Mouse (Mus musculus): ENCODE measurements around the gene Hes1. TPM values are rescaled to one million over a fixed set of nuclear protein-coding genes. Genes with fewer than 3 reads are reported as not detected.

Hes1 gene
- polyA plus RNA-seq, 1 experiment from 2014 or later, result 13.6 TPM

DNA sequence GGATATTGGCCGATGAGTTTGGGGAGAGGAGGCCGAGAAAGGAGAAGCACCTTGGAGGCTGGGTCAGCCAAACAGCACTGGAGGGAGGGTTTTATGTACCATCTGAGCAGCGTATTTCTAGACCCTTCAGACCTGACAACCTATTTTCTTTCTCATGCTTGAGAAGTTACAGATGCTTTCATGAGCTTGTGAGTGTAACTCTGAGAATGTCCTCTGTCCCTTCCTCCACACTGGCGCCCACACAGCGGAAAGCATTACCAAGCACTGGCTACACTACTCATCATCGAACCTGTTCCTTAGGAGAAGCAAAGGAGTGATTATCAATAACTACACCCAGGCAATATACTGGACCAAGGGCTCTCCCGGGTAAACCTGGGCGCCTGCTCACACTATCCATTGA lies 18.8 kb downstream of the Hes1 start:
- H3K27ac ChIP-seq (replicated peaks), result no peak overlapping the region
- H3K4me1 ChIP-seq, result no peaks in the 10 kb centered on the region; the same call in 1 of the 2 replicates
- H3K9ac ChIP-seq (replicated peaks), result no peak overlapping the region
- H3K4me3 ChIP-seq (replicated peaks), result no peak overlapping the region
- 0 out of 2 replicates have a peak, but pooled peaks cover 3% of the 10 kb centered on the region for H3K27me3 ChIP-seq (replicated peaks)
- no peaks in the 10 kb centered on the region for H3K36me3 ChIP-seq
- no peaks in the 10 kb centered on the region for H3K9me3 ChIP-seq (replicated peaks)
- 93% methylated on average over 8 of the region's 8 CpGs for WGBS
- H3K4me2 ChIP-seq, result no peak overlapping the region
- ATAC-seq (ENCODE audit: low FRiP score), result no peak

DNA sequence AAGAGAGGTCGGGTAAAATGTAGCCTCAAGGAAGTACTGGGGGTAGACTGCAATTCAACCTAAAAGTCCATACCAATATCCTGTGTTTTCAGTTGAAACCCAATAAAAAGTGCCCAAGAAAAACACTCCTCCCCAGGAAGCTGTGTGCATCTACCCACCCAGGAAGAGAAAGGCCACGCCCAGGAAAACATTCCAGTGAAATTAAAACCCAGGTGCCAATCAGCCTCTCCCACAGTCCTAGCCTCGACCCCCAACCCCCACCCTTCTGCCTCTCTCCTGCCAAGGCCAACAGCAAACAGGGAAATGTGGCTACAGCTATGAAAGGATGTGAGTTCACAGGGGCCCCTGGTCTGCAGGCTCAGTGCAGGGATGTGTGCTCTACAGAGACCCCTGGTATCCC lies 19.4 kb downstream of the Hes1 start:
- no peaks in the 10 kb centered on the region for H3K36me3 ChIP-seq
- H3K4me3 ChIP-seq (replicated peaks), result no peak overlapping the region
- no peak overlapping the region for H3K9ac ChIP-seq (replicated peaks)
- no peak overlapping the region for H3K4me2 ChIP-seq
- no peaks in the 10 kb centered on the region for H3K9me3 ChIP-seq (replicated peaks)
- H3K27ac ChIP-seq (replicated peaks), result no peak overlapping the region
- no peak for ATAC-seq (ENCODE audit: low FRiP score)
- 0 out of 2 replicates have a peak, but pooled peaks cover 3% of the 10 kb centered on the region for H3K27me3 ChIP-seq (replicated peaks)
- WGBS, result 73% methylated on average over 3 of the region's 3 CpGs
- H3K4me1 ChIP-seq, result no peaks in the 10 kb centered on the region; the same call in 1 of the 2 replicates

DNA sequence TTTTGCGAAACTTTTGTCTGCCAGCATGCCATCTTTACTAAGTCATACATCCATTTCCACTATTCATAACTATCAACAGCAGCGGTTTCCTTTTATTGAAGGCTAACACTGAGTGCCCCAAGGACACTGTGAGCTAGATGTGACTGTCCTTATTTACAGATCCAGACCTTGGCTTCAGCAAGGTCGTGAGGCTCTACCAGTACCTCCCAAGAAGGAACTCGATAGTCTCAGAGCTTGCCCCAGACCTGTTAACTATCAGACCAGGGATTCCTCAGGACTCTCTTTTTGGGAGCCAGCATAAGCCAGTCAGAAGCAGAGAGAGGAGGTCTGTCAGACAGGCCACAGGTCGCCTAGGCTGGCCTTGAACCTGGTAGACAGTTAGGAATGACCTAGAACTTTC lies 24.5 kb downstream of the Hes1 start:
- no peak for ATAC-seq (ENCODE audit: low FRiP score)
- WGBS, result 95% methylated on average over 5 of the region's 5 CpGs
- H3K27ac ChIP-seq (replicated peaks), result no peak overlapping the region
- no peaks in the 10 kb centered on the region for H3K9me3 ChIP-seq (replicated peaks)
- H3K4me3 ChIP-seq (replicated peaks), result no peak overlapping the region
- H3K27me3 ChIP-seq (replicated peaks), result no peaks in the 10 kb centered on the region
- H3K36me3 ChIP-seq, result no peaks in the 10 kb centered on the region
- H3K4me1 ChIP-seq, result no peaks in the 10 kb centered on the region; the same call in 1 of the 2 replicates
- no peak overlapping the region for H3K4me2 ChIP-seq
- no peak overlapping the region for H3K9ac ChIP-seq (replicated peaks)

DNA sequence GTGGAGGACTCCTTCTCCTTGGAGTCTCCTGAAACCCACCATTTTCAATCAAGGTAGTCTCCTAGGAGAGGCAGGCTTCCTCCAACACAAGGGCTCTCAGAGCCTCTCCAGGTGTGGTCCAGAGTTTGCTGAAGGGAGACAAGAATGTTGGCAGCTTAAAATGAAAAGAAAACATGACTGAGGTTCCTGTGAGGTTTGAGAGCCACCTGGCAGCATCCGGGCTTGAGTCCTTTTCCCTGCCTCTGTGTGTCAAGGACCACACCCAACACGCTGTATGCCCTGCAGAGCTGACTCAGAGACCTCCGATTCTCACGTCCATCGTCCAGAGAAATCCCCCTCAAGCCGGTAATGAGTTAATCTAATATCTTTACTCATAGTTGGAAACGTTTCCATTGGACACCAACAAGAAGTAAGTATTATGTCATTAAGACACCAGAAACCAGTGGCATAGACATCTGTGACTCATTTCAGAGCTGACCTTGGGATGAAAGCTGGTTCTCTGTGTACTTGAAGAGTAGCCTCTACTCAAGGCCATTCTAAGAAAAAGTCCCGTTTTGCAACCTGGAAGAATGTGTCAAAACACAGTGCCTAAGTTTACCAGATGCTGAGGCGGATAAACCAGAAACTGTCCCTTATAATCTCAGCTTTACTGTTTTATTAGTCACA lies 26.1 kb downstream of the Hes1 start:
- Histone ChIP-seq H3K27me3 (replicated peaks) (no peaks in the 10 kb centered on the region), H3K9ac (replicated peaks) (no peak overlapping the region), H3K4me1 (no peaks in the 10 kb centered on the region; the same call in 1 of the 2 replicates), H3K36me3 (no peaks in the 10 kb centered on the region), H3K4me2 (no peak overlapping the region), H3K4me3 (replicated peaks) (no peak overlapping the region), H3K9me3 (replicated peaks) (no peaks in the 10 kb centered on the region), H3K27ac (replicated peaks) (no peak overlapping the region)
- 94% methylated on average over 9 of the region's 9 CpGs for WGBS
- ATAC-seq (ENCODE audit: low FRiP score), result no peak

DNA sequence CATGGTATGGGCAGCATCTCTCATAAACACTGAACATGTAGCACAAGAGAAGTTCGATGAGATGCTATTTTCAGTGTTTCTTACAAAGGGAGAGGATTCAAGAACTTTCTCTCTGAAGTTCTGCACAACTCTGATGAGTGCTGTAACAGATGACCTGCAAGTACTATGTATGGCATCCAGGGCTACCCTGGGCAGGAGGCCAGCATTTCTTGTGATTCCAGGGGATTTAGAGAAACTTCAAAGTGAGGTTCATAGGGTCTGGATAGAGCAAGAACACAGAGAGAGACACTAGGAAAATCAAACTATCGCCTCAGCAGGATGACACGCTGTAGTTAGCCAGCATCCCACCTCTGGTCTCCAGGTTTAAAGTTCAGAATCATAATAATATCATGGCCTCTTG lies 31.9 kb downstream of the Hes1 start:
- H3K4me2 ChIP-seq, result no peak overlapping the region
- no peaks in the 10 kb centered on the region for H3K36me3 ChIP-seq
- ATAC-seq (ENCODE audit: low FRiP score), result no peak
- H3K4me3 ChIP-seq (replicated peaks), result no peak overlapping the region
- no peak overlapping the region for H3K27ac ChIP-seq (replicated peaks)
- 82% methylated on average over 3 of the region's 3 CpGs for WGBS
- H3K9ac ChIP-seq (replicated peaks), result no peak overlapping the region
- H3K4me1 ChIP-seq, result 0 out of 2 replicates have a peak, but pooled peaks cover 3% of the 10 kb centered on the region
- H3K9me3 ChIP-seq (replicated peaks), result no peaks in the 10 kb centered on the region
- 0 out of 2 replicates have a peak, but pooled peaks cover 2% of the 10 kb centered on the region for H3K27me3 ChIP-seq (replicated peaks)

DNA sequence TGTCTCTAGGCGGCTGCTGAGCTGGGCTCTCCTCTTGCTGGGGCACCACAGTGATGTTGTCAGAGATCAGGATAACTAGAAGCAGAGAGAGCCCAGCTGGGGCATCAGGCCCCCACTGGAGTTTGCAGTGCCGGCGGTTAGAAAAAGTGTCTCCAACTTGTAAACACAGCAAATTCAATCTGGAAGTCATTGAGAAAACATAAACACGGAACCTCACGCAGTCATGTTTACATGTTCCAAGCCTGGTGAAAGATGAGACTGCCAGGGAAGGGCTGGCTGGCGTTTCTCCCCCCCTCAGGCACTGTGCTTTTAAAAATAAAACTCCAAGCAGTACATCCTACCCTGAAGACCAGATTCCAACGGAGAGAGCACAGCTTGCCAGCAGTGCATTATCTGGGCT lies 32.3 kb downstream of the Hes1 start:
- no peaks in the 10 kb centered on the region for H3K36me3 ChIP-seq
- H3K9me3 ChIP-seq (replicated peaks), result no peaks in the 10 kb centered on the region
- 54% methylated on average over 7 of the region's 7 CpGs for WGBS
- H3K4me1 ChIP-seq, result 0 out of 2 replicates have a peak, but pooled peaks cover 3% of the 10 kb centered on the region
- H3K27me3 ChIP-seq (replicated peaks), result 0 out of 2 replicates have a peak, but pooled peaks cover 2% of the 10 kb centered on the region
- H3K4me3 ChIP-seq (replicated peaks), result no peak overlapping the region
- H3K4me2 ChIP-seq, result no peak overlapping the region
- no peak for ATAC-seq (ENCODE audit: low FRiP score)
- no peak overlapping the region for H3K27ac ChIP-seq (replicated peaks)
- H3K9ac ChIP-seq (replicated peaks), result no peak overlapping the region

DNA sequence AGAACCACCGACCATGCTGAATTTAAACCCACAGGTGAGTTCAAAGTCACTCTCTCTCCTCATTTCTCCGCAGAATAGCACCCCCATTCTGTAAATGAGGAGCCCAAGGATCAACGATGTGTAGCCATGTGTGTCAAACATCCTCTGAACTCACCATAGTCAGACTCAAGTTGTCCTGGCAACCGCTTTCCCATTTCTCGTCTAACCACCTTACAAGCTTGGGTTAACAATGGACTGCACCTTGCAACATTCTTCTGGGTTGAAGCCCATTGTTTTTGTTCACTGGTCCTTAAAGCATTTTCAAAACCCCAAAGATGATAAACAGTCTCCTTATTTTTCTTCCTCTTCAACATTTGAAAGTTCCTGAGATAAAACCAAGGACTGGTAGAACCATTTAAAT lies 34.9 kb downstream of the Hes1 start:
- WGBS, result 65% methylated on average over 5 of the region's 5 CpGs
- Histone ChIP-seq H3K4me2 (no peak overlapping the region), H3K27ac (replicated peaks) (no peak overlapping the region), H3K27me3 (replicated peaks) (0 out of 2 replicates have a peak, but pooled peaks cover 2% of the 10 kb centered on the region), H3K36me3 (no peaks in the 10 kb centered on the region), H3K9ac (replicated peaks) (no peak overlapping the region), H3K9me3 (replicated peaks) (no peaks in the 10 kb centered on the region), H3K4me3 (replicated peaks) (no peak overlapping the region), H3K4me1 (peaks cover 21% of the 10 kb centered on the region)
- no peak for ATAC-seq (ENCODE audit: low FRiP score)

DNA sequence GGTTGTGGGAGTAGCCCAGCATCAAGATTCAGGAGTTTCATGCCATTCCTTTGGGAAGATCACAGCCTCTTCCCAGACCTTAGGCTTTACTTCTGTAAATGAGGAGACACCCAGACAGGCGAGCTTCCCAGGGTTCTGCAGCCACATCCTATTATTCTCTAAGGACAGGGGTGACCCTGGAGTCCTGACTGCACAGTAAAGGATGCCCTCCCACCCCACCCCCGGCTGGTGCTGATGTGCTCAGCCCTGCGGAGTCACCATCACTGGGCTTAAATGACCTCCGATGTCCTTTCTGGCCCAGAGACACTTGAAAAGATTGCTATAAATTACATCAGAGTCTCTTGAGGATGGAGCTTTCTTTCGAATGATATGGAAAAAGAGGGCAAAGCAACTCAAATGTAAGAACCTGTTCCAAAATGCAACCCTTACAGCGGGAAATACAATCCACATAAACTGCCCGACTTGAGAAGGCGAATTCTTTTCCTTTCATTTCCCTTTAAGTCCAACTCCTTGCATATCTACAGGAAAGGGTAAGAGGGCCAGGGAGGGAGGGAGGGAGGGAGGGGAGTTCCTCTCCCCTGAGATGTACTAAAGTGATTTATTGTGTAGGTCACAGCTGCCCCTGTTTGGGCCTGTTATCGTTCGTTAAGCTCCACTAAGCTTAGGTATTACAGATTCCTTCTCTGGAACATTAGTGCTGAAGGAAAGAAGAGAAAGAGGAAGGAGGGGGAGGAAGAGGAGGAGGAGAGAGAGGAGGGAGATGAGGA lies 38.1 kb downstream of the Hes1 start:
- no peaks in the 10 kb centered on the region for H3K36me3 ChIP-seq
- H3K4me3 ChIP-seq (replicated peaks), result no peak overlapping the region
- WGBS, result 13% methylated on average over 10 of the region's 10 CpGs
- peaks cover 19% of the 10 kb centered on the region for H3K4me1 ChIP-seq
- H3K9me3 ChIP-seq (replicated peaks), result no peaks in the 10 kb centered on the region
- no peak overlapping the region for H3K9ac ChIP-seq (replicated peaks)
- no peak overlapping the region for H3K27ac ChIP-seq (replicated peaks)
- H3K27me3 ChIP-seq (replicated peaks), result peaks cover 2% of the 10 kb centered on the region; the same call in 1 of the 2 replicates
- H3K4me2 ChIP-seq, result no peak overlapping the region
- no peak for ATAC-seq (ENCODE audit: low FRiP score)

DNA sequence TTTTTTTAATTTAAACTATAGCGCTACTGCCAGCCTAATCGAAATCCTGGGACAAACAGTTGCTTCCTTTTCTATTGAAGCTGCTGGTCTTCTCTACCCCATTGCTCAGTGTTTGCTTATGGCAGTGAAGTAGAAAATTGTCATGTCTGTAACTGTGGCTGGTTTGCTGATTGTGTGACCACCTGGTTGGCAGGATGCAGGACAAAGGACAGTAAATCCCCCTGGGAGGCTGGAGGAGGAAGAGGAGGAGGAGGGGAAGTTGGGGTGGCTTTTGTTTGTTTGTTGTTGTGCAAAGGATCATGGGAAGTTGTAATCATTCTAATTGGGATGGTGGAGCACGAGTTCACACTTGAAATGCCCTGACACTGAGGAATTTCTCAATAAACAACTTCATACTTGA lies 38.8 kb downstream of the Hes1 start:
- ATAC-seq (ENCODE audit: low FRiP score), result no peak
- no peaks in the 10 kb centered on the region for H3K9me3 ChIP-seq (replicated peaks)
- H3K36me3 ChIP-seq, result no peaks in the 10 kb centered on the region
- WGBS, result 0% methylated on average over 3 of the region's 3 CpGs
- no peak overlapping the region for H3K4me2 ChIP-seq
- H3K27me3 ChIP-seq (replicated peaks), result peaks cover 2% of the 10 kb centered on the region; the same call in 1 of the 2 replicates
- H3K9ac ChIP-seq (replicated peaks), result no peak overlapping the region
- H3K27ac ChIP-seq (replicated peaks), result no peak overlapping the region
- H3K4me1 ChIP-seq, result peaks cover 19% of the 10 kb centered on the region
- no peak overlapping the region for H3K4me3 ChIP-seq (replicated peaks)

DNA sequence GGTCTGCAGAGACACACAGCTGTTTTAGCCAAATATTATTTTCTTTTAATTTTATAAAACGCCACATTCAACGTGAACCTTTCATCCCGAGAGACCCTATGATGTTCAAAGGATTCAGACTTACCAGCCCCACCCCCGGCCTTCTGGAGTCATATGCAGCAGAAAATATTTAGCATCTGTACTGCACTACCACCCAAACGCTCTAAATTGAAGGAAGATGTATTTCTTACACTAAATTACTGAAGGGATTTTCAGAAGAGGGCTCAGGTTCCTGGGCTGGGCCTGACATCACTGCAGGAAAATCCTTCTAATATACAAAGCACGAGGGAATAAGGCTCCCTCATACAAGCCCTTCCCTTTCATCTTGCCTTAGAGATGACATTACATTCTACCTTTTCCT lies 39.3 kb downstream of the Hes1 start:
- no peak for ATAC-seq (ENCODE audit: low FRiP score)
- H3K4me3 ChIP-seq (replicated peaks), result no peak overlapping the region
- 50% methylated on average over 6 of the region's 6 CpGs for WGBS
- no peak overlapping the region for H3K9ac ChIP-seq (replicated peaks)
- H3K4me2 ChIP-seq, result no peak overlapping the region
- peaks cover 2% of the 10 kb centered on the region; the same call in 1 of the 2 replicates for H3K27me3 ChIP-seq (replicated peaks)
- peaks cover 19% of the 10 kb centered on the region for H3K4me1 ChIP-seq
- H3K9me3 ChIP-seq (replicated peaks), result no peaks in the 10 kb centered on the region
- H3K36me3 ChIP-seq, result no peaks in the 10 kb centered on the region
- 0 out of 2 replicates have a peak overlapping the region, but pooled peaks have one; percentile 5 for H3K27ac ChIP-seq (replicated peaks)

DNA sequence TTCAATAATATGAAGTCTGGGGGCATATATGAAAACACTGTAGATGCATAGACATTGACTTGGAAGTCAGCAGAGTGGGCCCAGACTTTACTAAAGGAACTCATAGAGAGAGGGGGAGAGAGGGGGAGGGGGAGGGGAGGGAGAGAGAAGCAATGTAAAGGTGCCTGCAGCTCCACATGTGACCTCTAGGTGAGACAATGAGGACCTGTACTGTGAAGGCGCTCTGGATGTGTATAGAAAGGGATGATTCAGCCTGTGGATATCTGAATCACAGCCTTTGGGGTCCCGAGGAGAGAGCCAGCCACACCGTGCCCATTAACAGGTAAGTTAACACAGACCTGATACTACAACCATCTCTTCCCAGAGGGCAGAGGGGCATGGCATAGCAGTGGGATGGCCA lies 40.2 kb downstream of the Hes1 start:
- 85% methylated on average over 3 of the region's 3 CpGs for WGBS
- no peaks in the 10 kb centered on the region for H3K36me3 ChIP-seq
- no peak overlapping the region for H3K27ac ChIP-seq (replicated peaks)

DNA sequence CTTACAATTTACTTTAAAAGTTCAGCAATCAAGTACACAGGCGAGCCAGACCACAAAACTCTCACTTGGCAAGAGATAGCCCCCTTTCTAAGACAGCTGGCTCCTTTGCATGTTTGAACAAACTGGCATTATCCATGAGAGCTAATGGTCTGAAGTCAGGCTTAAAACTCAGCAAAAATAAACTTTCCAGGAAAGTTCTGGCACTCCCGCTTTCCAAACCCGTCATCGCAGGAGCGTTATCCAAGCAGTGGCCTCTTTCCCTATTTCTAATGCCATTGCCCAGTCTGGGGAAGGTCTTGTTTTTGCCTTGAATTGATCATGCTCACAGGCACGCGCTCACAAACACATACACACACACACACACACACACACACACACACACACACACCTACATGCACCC lies 41.3 kb downstream of the Hes1 start:
- Histone ChIP-seq H3K27me3 (replicated peaks) (no peaks in the 10 kb centered on the region; the same call in 1 of the 2 replicates), H3K27ac (replicated peaks) (no peak overlapping the region), H3K36me3 (no peaks in the 10 kb centered on the region), H3K4me1 (peaks cover 19% of the 10 kb centered on the region), H3K4me3 (replicated peaks) (no peak overlapping the region), H3K9me3 (replicated peaks) (no peaks in the 10 kb centered on the region), H3K4me2 (no peak overlapping the region), H3K9ac (replicated peaks) (no peak overlapping the region)
- ATAC-seq (ENCODE audit: low FRiP score), result no peak
- 95% methylated on average over 7 of the region's 7 CpGs for WGBS

More for the DNA sequence above, 40.2 kb downstream of the Hes1 start:
- H3K4me1 ChIP-seq, result peaks cover 19% of the 10 kb centered on the region
- peaks cover 2% of the 10 kb centered on the region; the same call in 1 of the 2 replicates for H3K27me3 ChIP-seq (replicated peaks)
- H3K9ac ChIP-seq (replicated peaks), result no peak overlapping the region
- no peak for ATAC-seq (ENCODE audit: low FRiP score)
- H3K4me2 ChIP-seq, result no peak overlapping the region
- H3K4me3 ChIP-seq (replicated peaks), result no peak overlapping the region
- no peaks in the 10 kb centered on the region for H3K9me3 ChIP-seq (replicated peaks)

Measured in neural tube, embryonic 15.5 days (tissue).